Mouse (Mus musculus) neural tube, embryonic 12.5 days (tissue): ENCODE measurements around the gene Capza1. TPM values are rescaled to one million over a fixed set of nuclear protein-coding genes. Genes with fewer than 3 reads are reported as not detected.

ENCODE experiments used
- ATAC-seq: fragments of 200-750 bp; cut with Nextera tagmentation; 2 replicates; pipeline ENCODE4 v1.8.0; 2017; ENCODE audit warnings: low read depth, mild to moderate bottlenecking, moderate TSS enrichment, moderate library complexity; ENCODE audit not compliant: low FRiP score
- H3K27ac ChIP-seq: fragments of 300-500 bp; sonication (generic); 2 replicates; pipeline ENCODE4 v1.5.1; 2016
- H3K27me3 ChIP-seq: fragments of 300-500 bp; sonication (generic); replicated peaks from 2 replicates; pipeline ENCODE4 v1.6.1; 2016; ENCODE audit warnings: mild to moderate bottlenecking
- H3K36me3 ChIP-seq: fragments of 300-500 bp; sonication (generic); 2 replicates; pipeline ENCODE4 v1.6.1; 2016; ENCODE audit warnings: mild to moderate bottlenecking
- H3K4me1 ChIP-seq: fragments of 300-500 bp; sonication (generic); 2 replicates; pipeline ENCODE4 v1.6.1; 2016
- H3K4me2 ChIP-seq: fragments of 300-500 bp; sonication (generic); replicated peaks from 2 replicates; pipeline ENCODE4 v1.6.1; 2016; ENCODE audit warnings: mild to moderate bottlenecking
- H3K4me3 ChIP-seq: fragments of 300-500 bp; sonication (generic); 2 replicates; pipeline ENCODE4 v1.5.1; 2016
- H3K9ac ChIP-seq: fragments of 300-500 bp; sonication (generic); 2 replicates; pipeline ENCODE4 v1.6.1; 2016; ENCODE audit warnings: mild to moderate bottlenecking
- H3K9me3 ChIP-seq: fragments of 300-500 bp; sonication (generic); 2 replicates; pipeline ENCODE4 v1.6.1; 2016; ENCODE audit warnings: mild to moderate bottlenecking
- WGBS: fragments of 180-500 bp; shearing (Covaris S2); methylation state at CpG from one replicate; pipeline ENCODE4 v1.1.7; 2016; 5-methylcytosine and 5-hydroxymethylcytosine counted together
- polyA plus RNA-seq: library from polyadenylated mRNA; unstranded; fragments of >200 nt; fragmentation: Nextera tagmentation; extraction: Ambion mirVana; gene quantifications from 2 replicates; pipeline ENCODE4 v1.2.1, GENCODE M21; 2016

Capza1 gene
- polyA plus RNA-seq, 1 experiment from 2014 or later = 216 TPM

GRCm38 (mm10) chr3:104793871-104794828 lies 70.2 kb downstream of the Capza1 start:
- Histone ChIP-seq H3K9ac (no peak overlapping the region), H3K4me3 (no peak overlapping the region), H3K27me3 (no peaks in the 10 kb centered on the region), H3K4me1 (peaks cover 46% of the 10 kb centered on the region), H3K4me2 (peak overlapping the region; percentile 17), H3K27ac (peak overlapping the region; percentile 29; the same call in 1 of the 2 replicates), H3K36me3 (peaks cover 12% of the 10 kb centered on the region; the same call in 1 of the 2 replicates), H3K9me3 (no peaks in the 10 kb centered on the region)
- 50% methylated on average over 20 of the region's 20 CpGs for WGBS
- peak; percentile 93 for ATAC-seq

GRCm38 (mm10) chr3:104792360-104793270 lies 71.7 kb downstream of the Capza1 start:
- 73% methylated on average over 15 of the region's 15 CpGs for WGBS
- Histone ChIP-seq H3K36me3 (0 out of 2 replicates have a peak, but pooled peaks cover 10% of the 10 kb centered on the region), H3K9me3 (no peaks in the 10 kb centered on the region), H3K27me3 (peaks cover 3% of the 10 kb centered on the region; the same call in 1 of the 2 replicates), H3K4me1 (peaks cover 54% of the 10 kb centered on the region), H3K4me2 (no peak overlapping the region), H3K9ac (no peak overlapping the region), H3K27ac (no peak overlapping the region), H3K4me3 (no peak overlapping the region)
- ATAC-seq = no peak

GRCm38 (mm10) chr3:104791671-104792070 lies 72.6 kb downstream of the Capza1 start:
- no peak overlapping the region for H3K27ac ChIP-seq
- ATAC-seq = no peak
- H3K27me3 ChIP-seq = peaks cover 5% of the 10 kb centered on the region; the same call in 1 of the 2 replicates
- no peaks in the 10 kb centered on the region for H3K9me3 ChIP-seq
- WGBS = 93% methylated on average over 8 of the region's 8 CpGs
- H3K4me3 ChIP-seq = no peak overlapping the region
- H3K36me3 ChIP-seq = 0 out of 2 replicates have a peak, but pooled peaks cover 8% of the 10 kb centered on the region
- H3K4me1 ChIP-seq = peaks cover 54% of the 10 kb centered on the region
- no peak overlapping the region for H3K4me2 ChIP-seq
- H3K9ac ChIP-seq = no peak overlapping the region

DNA sequence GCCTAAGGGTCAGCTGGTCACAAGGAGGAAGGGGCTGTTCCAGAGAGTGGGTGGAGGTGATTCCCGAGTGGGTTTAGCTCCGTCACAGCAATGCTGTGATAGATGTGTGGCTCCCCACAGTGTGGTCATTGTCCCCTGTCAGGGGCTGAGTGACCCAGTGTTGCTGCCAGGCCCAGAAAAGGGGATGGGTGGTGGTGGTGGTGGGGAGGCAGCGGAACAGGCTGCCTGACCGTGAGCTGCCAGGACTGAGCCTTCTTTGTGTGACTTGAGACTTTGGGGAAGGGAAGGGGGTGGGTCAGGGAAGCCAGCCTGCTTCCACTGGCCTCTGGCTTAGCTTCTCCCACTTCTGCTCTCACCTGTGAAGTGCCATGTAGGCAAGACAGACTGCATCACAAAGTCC lies 73.3 kb downstream of the Capza1 start:
- no peaks in the 10 kb centered on the region for H3K9me3 ChIP-seq
- H3K4me1 ChIP-seq = peaks cover 54% of the 10 kb centered on the region
- 0 out of 2 replicates have a peak, but pooled peaks cover 8% of the 10 kb centered on the region for H3K36me3 ChIP-seq
- H3K27ac ChIP-seq = no peak overlapping the region
- H3K27me3 ChIP-seq = peaks cover 5% of the 10 kb centered on the region; the same call in 1 of the 2 replicates
- H3K4me2 ChIP-seq = peak overlapping the region; percentile 93
- ATAC-seq = no peak
- WGBS = 21% methylated on average over 4 of the region's 4 CpGs
- H3K9ac ChIP-seq = peak overlapping the region; percentile 65
- peak overlapping the region; percentile 57; the same call in 1 of the 2 replicates for H3K4me3 ChIP-seq

DNA sequence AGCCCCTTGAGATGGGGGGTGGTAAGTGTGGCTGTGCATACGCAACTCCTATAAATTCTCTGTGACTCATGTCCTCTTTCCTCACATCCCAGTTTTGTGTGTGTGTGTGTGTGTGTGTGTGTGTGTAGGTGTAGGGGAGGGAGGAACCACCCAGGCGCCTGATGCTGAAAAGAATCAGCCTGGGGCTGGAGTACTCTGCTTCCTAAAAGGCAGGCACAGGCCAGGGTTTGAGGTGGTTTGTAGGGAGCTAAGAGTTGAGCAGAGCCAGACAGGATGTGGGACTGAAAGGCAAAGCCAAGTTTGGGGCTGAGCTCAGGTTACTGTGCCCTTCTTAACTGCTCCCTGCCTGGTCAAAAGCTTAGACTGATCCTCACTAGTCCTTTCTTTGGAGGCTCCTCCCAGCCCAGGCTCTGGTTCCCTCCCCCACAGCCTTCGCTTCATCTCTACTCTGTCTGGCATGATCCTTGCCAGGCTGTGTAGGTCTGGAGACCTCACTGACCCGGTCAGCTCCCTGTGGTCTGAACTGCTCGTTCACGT lies 73.8 kb downstream of the Capza1 start:
- Histone ChIP-seq H3K27me3 (peaks cover 5% of the 10 kb centered on the region; the same call in 1 of the 2 replicates), H3K9ac (peak overlapping the region; percentile 65), H3K9me3 (no peaks in the 10 kb centered on the region), H3K4me1 (peaks cover 52% of the 10 kb centered on the region), H3K4me3 (peak overlapping the region; percentile 57; the same call in 1 of the 2 replicates), H3K4me2 (peak overlapping the region; percentile 93), H3K36me3 (0 out of 2 replicates have a peak, but pooled peaks cover 3% of the 10 kb centered on the region), H3K27ac (no peak overlapping the region)
- ATAC-seq = no peak
- WGBS = 32% methylated on average over 6 of the region's 6 CpGs

DNA sequence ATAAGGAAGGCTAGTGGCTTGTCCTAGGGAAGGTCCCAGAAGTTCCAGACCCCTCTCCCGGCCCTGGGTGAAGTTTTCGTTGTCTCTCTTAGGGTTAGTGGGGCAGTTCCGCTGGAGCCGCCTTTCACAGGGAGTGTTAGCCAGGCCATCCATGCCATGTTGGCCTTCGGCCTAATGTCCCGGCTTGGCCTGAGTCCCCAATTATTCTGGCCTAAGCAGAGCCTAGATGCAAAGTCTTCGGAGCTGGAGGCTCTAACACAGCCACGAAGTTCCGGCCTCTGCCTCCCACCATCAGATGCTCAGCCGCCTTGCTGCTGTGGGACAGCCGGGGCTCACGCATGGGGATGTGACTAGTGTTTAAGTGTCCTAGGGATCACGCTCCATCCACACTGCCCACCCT lies 74.5 kb downstream of the Capza1 start:
- no peak for ATAC-seq
- H3K27ac ChIP-seq = no peak overlapping the region
- WGBS = 37% methylated on average over 13 of the region's 13 CpGs

DNA sequence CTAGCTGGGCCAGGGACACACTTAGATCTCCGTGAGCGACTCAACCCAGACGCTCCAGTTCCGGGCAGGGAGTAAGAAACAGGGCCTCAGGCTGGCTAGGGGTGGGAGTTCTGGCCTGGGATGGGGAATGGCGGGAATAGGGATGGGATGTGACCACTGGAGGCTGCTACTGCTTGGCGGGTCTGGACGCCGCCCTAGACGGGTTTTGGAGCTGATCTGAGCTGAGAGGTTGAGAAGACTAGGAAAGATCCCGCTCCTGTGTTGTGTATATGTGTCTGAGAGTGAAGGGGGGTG lies 75.0 kb downstream of the Capza1 start:
- WGBS = 1% methylated on average over 10 of the region's 10 CpGs
- ATAC-seq = peak; percentile 52
- Histone ChIP-seq H3K27ac (no peak overlapping the region), H3K9ac (peak overlapping the region; percentile 65), H3K4me2 (peak overlapping the region; percentile 93), H3K27me3 (peaks cover 15% of the 10 kb centered on the region), H3K9me3 (no peaks in the 10 kb centered on the region), H3K36me3 (no peaks in the 10 kb centered on the region), H3K4me3 (peak overlapping the region; percentile 57), H3K4me1 (peaks cover 41% of the 10 kb centered on the region)

More for the DNA sequence above, 74.5 kb downstream of the Capza1 start:
- H3K4me1 ChIP-seq = peaks cover 46% of the 10 kb centered on the region
- no peaks in the 10 kb centered on the region for H3K9me3 ChIP-seq
- peak overlapping the region; percentile 57 for H3K4me3 ChIP-seq
- H3K9ac ChIP-seq = peak overlapping the region; percentile 65
- peaks cover 10% of the 10 kb centered on the region for H3K27me3 ChIP-seq
- no peaks in the 10 kb centered on the region for H3K36me3 ChIP-seq
- H3K4me2 ChIP-seq = peak overlapping the region; percentile 93

- under 1% methylated on average over 49 of the region's 52 CpGs for WGBS
- Histone ChIP-seq H3K9ac (peak overlapping the region; percentile 65), H3K4me3 (peak overlapping the region; percentile 57), H3K9me3 (no peaks in the 10 kb centered on the region), H3K4me1 (peaks cover 36% of the 10 kb centered on the region), H3K27me3 (peaks cover 20% of the 10 kb centered on the region), H3K27ac (no peak overlapping the region), H3K36me3 (no peaks in the 10 kb centered on the region), H3K4me2 (peak overlapping the region; percentile 93)
- peak; percentile 80 for ATAC-seq
These were observed 75.6 kb downstream of the Capza1 start for GRCm38 (mm10) chr3:104788561-104789311.

DNA sequence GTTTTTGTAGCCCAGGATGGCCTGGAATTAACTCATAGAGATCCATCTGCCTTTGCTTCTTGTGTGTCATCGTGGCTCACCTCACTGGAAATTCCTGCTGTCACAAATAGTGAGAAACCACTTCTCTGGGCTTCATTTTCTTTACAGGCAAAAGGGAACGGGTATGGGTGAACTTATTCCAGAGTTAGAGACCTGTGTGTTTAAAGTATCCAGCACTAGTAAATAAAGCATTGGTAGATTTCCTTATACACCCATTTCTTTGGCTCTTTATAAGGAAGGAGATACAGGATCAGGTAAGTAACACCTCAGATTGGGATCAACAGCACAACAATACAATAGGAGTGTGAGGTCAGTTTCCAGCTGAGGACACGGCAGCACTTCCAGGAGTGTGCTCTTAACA lies 76.2 kb downstream of the Capza1 start, which contains the start of gene Rhoc:
Rhoc (plus strand) TSS at position 301 of the 400 bp plus-strand sequence.
- no peaks in the 10 kb centered on the region for H3K36me3 ChIP-seq
- H3K27me3 ChIP-seq = peaks cover 27% of the 10 kb centered on the region
- peak within 1 kb of the TSS; percentile 93 for H3K4me2 ChIP-seq
- H3K4me1 ChIP-seq = peaks cover 33% of the 10 kb centered on the region
- H3K4me3 ChIP-seq = peak within 1 kb of the TSS; percentile 57
- peak within 1 kb of the TSS; percentile 65 for H3K9ac ChIP-seq
- WGBS = 32% methylated on average over 3 of the region's 3 CpGs
- H3K9me3 ChIP-seq = no peaks in the 10 kb centered on the region
- no peak for ATAC-seq
- H3K27ac ChIP-seq = no peak within 1 kb of the TSS

- no peaks in the 10 kb centered on the region for H3K9me3 ChIP-seq
- H3K27me3 ChIP-seq = peaks cover 55% of the 10 kb centered on the region
- H3K4me3 ChIP-seq = no peak overlapping the region
- no peak for ATAC-seq
- no peak overlapping the region for H3K9ac ChIP-seq
- no peak overlapping the region for H3K27ac ChIP-seq
- H3K36me3 ChIP-seq = no peaks in the 10 kb centered on the region
- H3K4me2 ChIP-seq = no peak overlapping the region
- 84% methylated on average over 6 of the region's 6 CpGs for WGBS
- H3K4me1 ChIP-seq = peaks cover 35% of the 10 kb centered on the region
These were observed 79.0 kb downstream of the Capza1 start for GRCm38 (mm10) chr3:104785284-104785683.

DNA sequence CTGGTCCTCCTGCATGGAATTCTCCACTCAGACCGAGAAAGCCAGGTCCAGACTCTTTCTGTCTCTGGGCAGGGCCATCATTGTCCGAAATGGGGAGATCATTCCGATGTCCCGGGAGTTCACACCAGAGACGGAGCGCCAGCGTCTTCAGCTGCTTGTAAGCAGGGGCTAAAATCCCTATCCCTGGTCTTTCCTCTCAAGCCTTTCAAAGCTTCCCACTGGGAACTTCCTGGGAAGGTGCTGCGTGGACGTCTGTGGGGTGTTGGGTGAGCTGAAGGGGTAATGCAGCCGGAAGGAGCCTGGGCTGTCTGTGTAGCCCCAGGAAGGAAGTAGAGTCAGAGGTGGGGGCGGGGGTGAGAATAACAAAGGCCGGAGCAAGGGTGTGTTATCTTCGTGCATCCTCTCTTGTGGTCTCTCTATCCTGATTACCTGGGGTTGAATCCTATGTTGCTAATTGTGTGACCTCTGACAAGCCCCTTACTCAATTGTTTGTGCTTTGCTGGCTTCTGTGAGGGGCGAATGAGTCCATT lies 80.3 kb downstream of the Capza1 start:
- no peak for ATAC-seq
- H3K9me3 ChIP-seq = no peaks in the 10 kb centered on the region

More for the DNA sequence above, 80.3 kb downstream of the Capza1 start:
- peaks cover 23% of the 10 kb centered on the region for H3K4me1 ChIP-seq
- H3K27me3 ChIP-seq = peaks cover 64% of the 10 kb centered on the region
- no peak overlapping the region for H3K4me2 ChIP-seq
- no peak overlapping the region for H3K4me3 ChIP-seq
- no peaks in the 10 kb centered on the region for H3K36me3 ChIP-seq
- no peak overlapping the region for H3K27ac ChIP-seq
- 39% methylated on average over 14 of the region's 14 CpGs for WGBS
- H3K9ac ChIP-seq = no peak overlapping the region
